Mouse (Mus musculus) T-cell, adult 2 months (primary cell): ENCODE measurements around the gene Rspo4.

Source experiments
- DNase-seq: peaks from one replicate; pipeline ENCODE4 v3.0.0; 2022; ENCODE audit warnings: low spot score

Gene Rspo4

GRCm38 (mm10) chr2:151842648-151843226, at the start of gene Rspo4:
TSS of gene Rspo4 (plus strand) at chr2:151842927.
- DNase-seq, result no peak

GRCm38 (mm10) chr2:151815586-151815985, 27.1 kb upstream of the Rspo4 start:
- DNase-seq, result no peak

- DNase-seq, result no peak
Measured at GRCm38 (mm10) chr2:151862257-151862810, 19.6 kb downstream of the Rspo4 start.

GRCm38 (mm10) chr2:151864941-151865340, 22.2 kb downstream of the Rspo4 start:
- DNase-seq, result no peak

- no peak for DNase-seq
Measured at GRCm38 (mm10) chr2:151866487-151866886, 23.8 kb downstream of the Rspo4 start.

GRCm38 (mm10) chr2:151868196-151868595, 25.5 kb downstream of the Rspo4 start:
- no peak for DNase-seq

GRCm38 (mm10) chr2:151874551-151874950, 31.8 kb downstream of the Rspo4 start:
- DNase-seq, result no peak

- DNase-seq, result peak; percentile 36
Measured at GRCm38 (mm10) chr2:151876012-151876485, 33.3 kb downstream of the Rspo4 start.

GRCm38 (mm10) chr2:151878645-151879044, 35.9 kb downstream of the Rspo4 start:
- no peak for DNase-seq

GRCm38 (mm10) chr2:151879760-151880159, 37.0 kb downstream of the Rspo4 start:
- no peak for DNase-seq

GRCm38 (mm10) chr2:151891031-151891430, 48.3 kb downstream of the Rspo4 start:
- no peak for DNase-seq

GRCm38 (mm10) chr2:151893122-151893774, 50.5 kb downstream of the Rspo4 start:
- DNase-seq, result no peak

- no peak for DNase-seq
Measured at GRCm38 (mm10) chr2:151894209-151894980, 51.7 kb downstream of the Rspo4 start.

GRCm38 (mm10) chr2:151895911-151896310, 53.2 kb downstream of the Rspo4 start:
- no peak for DNase-seq

- no peak for DNase-seq
Measured at GRCm38 (mm10) chr2:151898106-151898505, 55.4 kb downstream of the Rspo4 start.

- no peak for DNase-seq
Measured at GRCm38 (mm10) chr2:151900845-151901244, 58.1 kb downstream of the Rspo4 start.

- DNase-seq, result no peak
Measured at GRCm38 (mm10) chr2:151903267-151903666, 60.5 kb downstream of the Rspo4 start.

GRCm38 (mm10) chr2:151903933-151904332, 61.2 kb downstream of the Rspo4 start:
- no peak for DNase-seq

- DNase-seq, result no peak
Measured at GRCm38 (mm10) chr2:151904636-151905035, 61.9 kb downstream of the Rspo4 start.

- no peak for DNase-seq
Measured at GRCm38 (mm10) chr2:151907020-151907419, 64.3 kb downstream of the Rspo4 start.

GRCm38 (mm10) chr2:151909386-151909785, 66.7 kb downstream of the Rspo4 start:
- DNase-seq, result no peak

GRCm38 (mm10) chr2:151910498-151910897, 67.8 kb downstream of the Rspo4 start:
- no peak for DNase-seq
